Comparison of ENCODE assay signal across 26 mouse cellular contexts in the genomic region with DNA sequence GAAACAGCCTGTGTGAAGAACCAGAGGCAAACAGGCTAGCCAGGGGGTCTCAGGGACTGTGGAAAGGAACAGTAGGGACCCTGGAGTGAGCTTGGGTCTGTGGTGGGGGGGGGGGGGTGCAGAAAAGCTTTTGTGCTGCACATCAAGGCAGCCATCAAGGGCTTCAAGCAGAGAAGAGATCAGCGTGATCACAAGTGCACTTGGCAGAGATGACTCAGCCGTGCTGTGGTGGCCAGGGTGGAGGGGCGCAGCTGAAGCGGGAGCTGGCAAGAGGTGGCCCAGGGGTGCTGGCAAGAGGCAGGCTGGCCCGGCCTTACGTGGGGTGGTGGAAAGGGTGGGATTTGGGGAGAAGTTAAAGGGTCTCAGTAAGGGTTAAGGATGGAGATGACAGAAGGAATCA. TPM values are rescaled to one million over a fixed set of nuclear protein-coding genes. Genes with fewer than 3 reads are reported as not detected.
A peak's percentile ranks its signal among the peaks of the same experiment; 100 is the strongest.
DNase-seq lines count a peak whose midpoint lies in the region; ATAC-seq lines count a peak whose summit lies in the region.
"Had no signal": no experiment of that assay in that cellular context is flagged by ENCODE, and none has a peak within 500 bp of the region (broad histone marks: within the 10 kb centered on the region; RNA-seq: fewer than 3 reads in every experiment).

No protein-coding gene starts in this region.

- H3K27ac ChIP-seq in kidney, embryonic 15.5 days = no peak overlapping the region
- no peak overlapping the region for H3K27ac ChIP-seq in midbrain, embryonic 12.5 days (replicated peaks)
- H3K27ac ChIP-seq in midbrain, embryonic 15.5 days = no peak overlapping the region
- H3K27ac ChIP-seq: forebrain, embryonic 15.5 days; heart, embryonic 10.5 days; heart, embryonic 15.5 days; liver, embryonic 14.5 days; macrophage; neural tube, embryonic 12.5 days had no signal

- no peak overlapping the region for H3K4me2 ChIP-seq in kidney, embryonic 15.5 days
- no peak overlapping the region for H3K4me2 ChIP-seq in midbrain, embryonic 12.5 days (replicated peaks)
- H3K4me2 ChIP-seq in midbrain, embryonic 15.5 days = no peak overlapping the region
- H3K4me2 ChIP-seq: forebrain, embryonic 15.5 days; heart, embryonic 15.5 days; neural tube, embryonic 12.5 days had no signal

- ATAC-seq in frontal cortex, adult (ENCODE audit: low TSS enrichment) = peak; percentile 66
- peak; percentile 18; the same call in 1 of the 2 replicates for ATAC-seq in kidney, embryonic 15.5 days (replicated peaks; ENCODE audit: low FRiP score)
- 0 out of 2 replicates have a peak, but pooled peaks have one; percentile 23 for ATAC-seq in midbrain, embryonic 12.5 days (ENCODE audit: low FRiP score, low read depth)
- peak; percentile 43; the same call in 1 of the 2 replicates for ATAC-seq in midbrain, embryonic 15.5 days (replicated peaks)
- ATAC-seq: CD4-positive, CD25-positive, alpha-beta regulatory T cell, adult 4 months; forebrain, embryonic 15.5 days; intestine, postnatal 0 days had no signal

- no peak for DNase-seq in frontal cortex, adult 2 months (ENCODE audit: extremely low spot score in 1 of 2, low spot score in 1 of 2)
- no peak for DNase-seq in kidney, postnatal 14 days
- no peak for DNase-seq in cerebellum, adult 8-10 months
- DNase-seq in right cerebral cortex, postnatal 14 days = no peak
- DNase-seq: adrenal gland, postnatal 14 days; cerebellum, adult 11-12 months; gastrocnemius, postnatal 25 days; heart, adult 11 months; layer of hippocampus, postnatal 36 days; left cerebral cortex, postnatal 4 days; liver; lung, adult 2 months; lung, postnatal 10 days had no signal

- H3K36me3 ChIP-seq in kidney, embryonic 15.5 days = no peaks in the 10 kb centered on the region
- H3K36me3 ChIP-seq in midbrain, embryonic 12.5 days = no peaks in the 10 kb centered on the region
- H3K36me3 ChIP-seq in midbrain, embryonic 15.5 days (replicated peaks) = no peaks in the 10 kb centered on the region
- H3K36me3 ChIP-seq: forebrain, embryonic 15.5 days; heart, embryonic 10.5 days; heart, embryonic 15.5 days; neural tube, embryonic 12.5 days had no signal

- WGBS in kidney, embryonic 15.5 days = 58% methylated on average over 6 of the region's 6 CpGs
- WGBS in midbrain, embryonic 12.5 days = 48% methylated on average over 6 of the region's 6 CpGs
- WGBS in midbrain, embryonic 15.5 days = 31% methylated on average over 6 of the region's 6 CpGs

- no peak overlapping the region for H3K9ac ChIP-seq in kidney, embryonic 15.5 days
- H3K9ac ChIP-seq in midbrain, embryonic 12.5 days (replicated peaks) = no peak overlapping the region
- H3K9ac ChIP-seq in midbrain, embryonic 15.5 days = no peak overlapping the region
- H3K9ac ChIP-seq: forebrain, embryonic 15.5 days; heart, embryonic 15.5 days; liver, embryonic 14.5 days; neural tube, embryonic 12.5 days had no signal

- peaks cover 3% of the 10 kb centered on the region; the same call in 1 of the 2 replicates for H3K27me3 ChIP-seq in kidney, embryonic 15.5 days
- peaks cover 8% of the 10 kb centered on the region for H3K27me3 ChIP-seq in midbrain, embryonic 12.5 days
- no peaks in the 10 kb centered on the region for H3K27me3 ChIP-seq in midbrain, embryonic 15.5 days (replicated peaks)
- H3K27me3 ChIP-seq: forebrain, embryonic 15.5 days; neural tube, embryonic 12.5 days had no signal

- H3K4me1 ChIP-seq in kidney, embryonic 15.5 days = peaks cover 10% of the 10 kb centered on the region; the same call in 1 of the 2 replicates
- peaks cover 14% of the 10 kb centered on the region; the same call in 1 of the 2 replicates for H3K4me1 ChIP-seq in midbrain, embryonic 12.5 days
- no peaks in the 10 kb centered on the region for H3K4me1 ChIP-seq in midbrain, embryonic 15.5 days
- H3K4me1 ChIP-seq: forebrain, embryonic 15.5 days; heart, embryonic 15.5 days had no signal

- H3K9me3 ChIP-seq in kidney, embryonic 15.5 days (replicated peaks) = no peaks in the 10 kb centered on the region
- no peaks in the 10 kb centered on the region for H3K9me3 ChIP-seq in midbrain, embryonic 12.5 days
- no peaks in the 10 kb centered on the region for H3K9me3 ChIP-seq in midbrain, embryonic 15.5 days
- H3K9me3 ChIP-seq: forebrain, embryonic 15.5 days; heart, embryonic 10.5 days; heart, embryonic 15.5 days; neural tube, embryonic 12.5 days had no signal

- H3K4me3 ChIP-seq in kidney, embryonic 15.5 days (replicated peaks) = no peak overlapping the region
- H3K4me3 ChIP-seq in midbrain, embryonic 12.5 days = no peak overlapping the region
- no peak overlapping the region for H3K4me3 ChIP-seq in midbrain, embryonic 15.5 days
- H3K4me3 ChIP-seq: forebrain, embryonic 15.5 days; heart, embryonic 10.5 days; heart, embryonic 15.5 days; neural tube, embryonic 12.5 days had no signal

RNA-seq across cellular contexts. Expression of gene Iqsec3, which starts 48.6 kb away (rescaled TPM):
- 105 and 107 TPM in 2 replicates for polyA plus RNA-seq in frontal cortex, adult 2 months (2012; rRNA removed)
- polyA plus RNA-seq in kidney, embryonic 15.5 days (2015; fragmentation: Nextera tagmentation; extraction: Ambion mirVana) = 0.14 and 0.21 TPM in 2 replicates
- polyA plus RNA-seq in midbrain, embryonic 12.5 days (2016; fragmentation: Nextera tagmentation; extraction: Ambion mirVana) = 3.0 and 3.3 TPM in 2 replicates
- 12.4 and 13.7 TPM in 2 replicates for polyA plus RNA-seq in midbrain, embryonic 15.5 days (2015; fragmentation: Nextera tagmentation; extraction: Ambion mirVana)
- polyA plus RNA-seq: CD4-positive, CD25-positive, alpha-beta regulatory T cell, adult 4 months; heart, embryonic 15.5 days; macrophage; thymus, postnatal 0 days had no signal
